Mouse (Mus musculus): ENCODE measurements at regions not wholly inside any gene's neighbourhood (a gene's known extent, or its start where the extent isn't known, plus 50 kb on each side); places are given as distances from the start of the nearest gene placed in this dataset.
A peak's percentile ranks its signal among the peaks of the same experiment; 100 is the strongest.
"Not testable (repeated sequence)": the region's sequence is repeated elsewhere in the genome, so short reads cannot be mapped to it uniquely, and the experiment has no call there.

DNA sequence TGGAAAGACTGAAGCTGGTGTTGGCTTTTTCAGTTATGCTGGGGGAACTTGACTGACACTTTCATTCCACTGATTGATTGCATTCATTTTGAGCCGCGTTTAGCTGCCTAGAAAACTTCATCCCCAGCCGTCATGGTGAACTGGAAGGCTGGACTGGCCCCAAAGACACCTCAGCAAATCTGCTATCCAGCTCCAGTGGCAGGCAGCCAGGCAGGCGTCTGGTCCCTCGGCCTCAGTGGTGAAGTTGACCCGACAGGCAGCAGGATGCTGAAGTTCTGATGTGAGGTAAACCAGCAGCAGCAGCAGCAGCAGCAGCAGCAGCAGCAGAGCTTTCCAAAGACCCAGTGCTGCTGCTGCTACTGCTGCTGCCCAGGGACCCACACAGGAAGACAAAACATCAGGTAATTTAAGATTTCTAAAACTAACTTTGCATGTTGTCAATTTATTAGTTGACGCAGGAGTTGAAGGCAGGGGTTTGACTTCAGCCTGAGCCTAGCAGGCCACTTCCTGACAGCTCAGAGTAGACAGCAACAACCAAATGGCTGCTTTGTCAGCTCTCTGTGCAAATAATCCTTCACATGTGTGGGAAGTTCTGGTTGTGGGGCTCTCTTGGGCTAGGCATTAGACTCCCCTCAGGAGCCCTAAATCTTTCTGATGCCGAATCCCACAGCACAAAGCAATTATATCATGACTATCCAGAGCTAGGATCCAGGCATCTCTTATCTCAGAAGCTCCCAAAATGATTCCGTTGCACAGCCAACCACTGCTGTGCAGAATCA lies 200.4 kb upstream of the Nhs start:
- DNase-seq (ENCODE audit: low spot score), result no peak

DNA sequence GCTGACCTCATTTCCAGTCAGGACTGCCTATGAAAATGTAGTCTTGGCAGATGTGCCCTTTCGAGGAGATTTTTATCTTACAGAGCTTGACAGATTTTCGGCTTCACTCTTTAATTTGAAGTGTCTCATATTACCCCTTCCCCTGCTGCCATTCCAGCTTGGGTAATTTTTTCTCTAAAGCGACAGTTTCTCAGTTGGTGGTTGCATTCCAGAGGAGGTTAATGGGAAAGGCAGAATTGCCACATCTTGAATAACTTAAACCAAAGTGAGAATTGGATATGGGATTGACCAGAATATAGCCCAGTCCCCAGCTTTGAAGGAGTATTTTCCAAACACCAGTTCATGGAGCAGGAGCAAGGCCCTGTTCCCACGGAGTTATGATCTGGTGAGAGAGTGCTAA lies 188.8 kb upstream of the Nhs start:
- DNase-seq (ENCODE audit: low spot score), result no peak

GRCm38 (mm10) chrX:162347886-162348285 lies 188.4 kb upstream of the Nhs start:
- no peak for DNase-seq (ENCODE audit: low spot score)

DNA sequence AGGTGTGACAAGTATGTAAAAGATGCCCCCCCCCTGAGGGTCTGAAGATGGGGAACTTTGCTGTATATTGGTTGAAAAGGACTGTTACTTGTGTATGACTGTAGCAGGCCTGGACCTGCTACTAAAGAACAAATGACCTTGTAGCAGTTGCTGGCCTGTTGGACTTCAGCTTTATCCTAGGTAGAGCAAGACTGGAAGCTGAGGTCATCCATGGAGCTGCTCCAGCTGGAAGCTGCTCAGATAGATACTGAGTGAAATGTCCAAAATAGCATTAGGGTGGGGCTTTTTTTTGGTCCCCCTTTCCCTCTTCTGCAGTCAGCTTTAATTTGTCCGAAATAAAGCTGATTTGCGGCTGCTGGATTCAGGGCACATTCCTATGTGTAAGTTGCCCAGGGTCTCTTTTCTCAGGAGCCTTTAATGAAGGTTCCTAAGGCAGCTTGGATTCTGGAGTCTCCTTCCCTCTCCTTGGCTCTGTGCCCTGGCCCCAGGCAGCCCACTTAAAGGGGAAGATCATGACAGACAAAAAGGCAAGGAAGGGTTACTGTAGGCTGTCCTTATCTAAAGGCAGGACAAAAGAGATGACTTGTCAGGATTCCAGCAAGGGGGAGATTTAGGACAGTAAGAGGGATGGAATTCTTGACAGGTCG lies 186.1 kb upstream of the Nhs start:
- DNase-seq (ENCODE audit: low spot score), result no peak

GRCm38 (mm10) chrX:162332121-162332520 lies 172.6 kb upstream of the Nhs start:
- no peak for DNase-seq (ENCODE audit: low spot score)

DNA sequence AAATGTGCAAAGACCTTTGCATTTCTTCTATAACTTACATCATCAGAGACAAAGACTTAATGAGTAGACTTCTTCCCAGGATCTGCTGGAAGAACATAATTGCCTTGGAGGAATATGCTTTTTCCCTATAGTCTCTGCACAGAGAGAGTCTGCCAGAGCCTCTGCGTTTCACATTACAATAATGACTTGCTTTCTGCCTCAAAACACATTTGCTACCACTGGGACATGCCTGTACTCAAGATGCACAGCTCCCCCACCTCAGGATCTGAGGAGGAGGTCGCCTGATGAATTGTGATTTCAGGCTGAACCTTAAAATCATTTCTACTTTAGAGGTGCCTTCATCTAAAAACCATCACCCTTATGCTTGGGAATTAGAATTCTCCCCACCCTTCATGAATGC lies 148.1 kb upstream of the Nhs start:
- no peak for DNase-seq (ENCODE audit: low spot score)

- DNase-seq (ENCODE audit: low spot score), result no peak
Measured at GRCm38 (mm10) chrX:162304145-162304544, 144.6 kb upstream of the Nhs start.

- DNase-seq (ENCODE audit: low spot score), result no peak
Measured at GRCm38 (mm10) chrX:162302788-162303187, 143.3 kb upstream of the Nhs start.

DNA sequence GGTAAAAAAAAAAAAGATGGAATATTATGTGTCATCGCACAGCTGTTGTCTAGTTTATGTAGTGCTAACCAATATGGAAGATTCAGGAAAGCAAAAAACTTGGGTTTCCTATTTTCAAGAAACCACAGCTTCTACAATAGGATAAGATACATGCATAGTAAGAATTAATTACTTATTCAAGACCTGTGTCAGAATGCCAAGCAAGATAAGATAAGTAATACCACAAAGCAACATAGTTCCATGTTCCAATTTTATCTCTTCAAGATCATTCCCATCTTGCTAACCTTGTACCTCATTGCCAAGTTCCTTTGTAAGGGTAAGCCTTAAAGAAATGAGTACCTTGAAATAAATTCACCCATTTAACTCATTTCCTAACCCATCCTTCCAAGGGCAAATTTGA lies 131.7 kb upstream of the Nhs start:
- DNase-seq (ENCODE audit: low spot score), result no peak

DNA sequence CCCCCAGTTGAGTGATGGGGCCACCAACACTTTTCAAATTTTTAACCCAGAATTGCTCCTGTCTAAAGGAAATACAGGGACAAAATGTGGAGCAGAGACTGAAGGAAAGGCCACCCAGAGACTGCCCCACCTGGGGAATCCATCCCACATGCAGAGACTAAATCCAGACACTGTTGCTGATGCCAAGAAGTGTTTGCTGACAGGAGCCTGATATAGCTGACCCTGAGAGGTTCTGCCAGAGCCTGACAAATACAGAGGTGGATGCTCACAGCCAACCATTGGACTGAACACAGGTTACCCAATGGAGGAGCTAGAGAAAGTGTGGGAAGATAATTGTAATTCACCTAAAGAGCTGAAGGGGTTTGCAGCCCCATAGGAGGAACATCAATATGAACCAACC lies 126.6 kb upstream of the Nhs start:
- DNase-seq (ENCODE audit: low spot score), result not testable (repeated sequence)

GRCm38 (mm10) chrX:162284252-162284651 lies 124.7 kb upstream of the Nhs start:
- DNase-seq (ENCODE audit: low spot score), result peak; percentile 72

DNA sequence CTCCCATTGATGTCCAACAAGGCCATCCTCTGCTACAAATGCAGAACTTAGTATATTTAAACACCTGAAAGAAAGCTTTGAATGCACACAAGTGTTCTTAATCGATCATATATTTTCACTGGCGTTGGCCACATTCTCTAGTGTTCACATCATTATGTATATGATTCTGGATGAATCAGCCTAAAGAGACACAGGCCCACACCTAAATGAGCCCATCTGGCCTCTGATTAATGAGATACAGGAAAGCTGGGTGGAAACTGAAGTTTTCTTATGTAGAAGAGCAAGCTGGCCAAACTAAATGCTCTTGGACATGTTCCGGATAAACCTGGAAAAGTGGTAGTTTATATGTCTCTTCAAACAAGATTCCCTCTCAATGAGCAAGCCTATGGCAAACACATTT lies 123.2 kb upstream of the Nhs start:
- DNase-seq (ENCODE audit: low spot score), result peak; percentile 30

DNA sequence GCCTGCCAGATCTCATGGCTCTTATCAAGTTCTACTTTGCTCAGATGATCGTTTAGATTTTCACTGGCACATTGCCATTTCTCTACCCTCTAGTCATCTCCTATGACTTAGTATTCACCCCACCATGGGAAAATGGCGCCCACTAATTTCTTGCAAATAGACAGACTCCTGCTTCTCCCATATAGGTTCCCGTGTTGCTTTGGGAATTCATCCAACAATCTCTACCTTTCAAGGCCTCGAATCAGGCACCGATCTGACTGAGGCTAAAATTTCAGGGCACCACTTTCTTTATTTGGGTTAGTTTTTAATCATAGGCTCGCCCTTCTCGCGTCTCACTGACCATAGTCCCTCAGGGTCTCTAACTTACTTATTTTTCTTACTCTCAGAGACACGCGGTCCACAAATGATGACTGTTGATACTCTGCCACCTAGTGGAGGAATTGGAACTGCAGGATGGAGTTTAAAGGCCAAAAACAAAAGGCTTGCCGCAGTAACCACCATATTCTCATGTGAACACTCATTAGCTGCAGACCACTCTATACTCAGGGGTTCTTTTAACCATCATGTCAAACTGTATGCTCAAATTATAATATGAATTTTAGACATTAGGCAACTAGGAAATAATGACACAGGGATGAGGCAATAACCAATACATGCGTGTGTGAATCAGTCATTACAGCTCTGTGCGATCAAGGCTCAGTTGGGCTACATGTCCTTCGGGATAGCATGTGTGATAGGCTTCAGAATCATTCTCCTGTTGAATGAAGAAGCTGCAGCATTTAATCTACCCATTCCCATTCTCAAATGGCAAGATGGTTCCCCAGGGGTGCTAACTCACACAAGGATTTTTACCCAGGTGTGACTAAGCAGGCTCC lies 119.5 kb upstream of the Nhs start:
- DNase-seq (ENCODE audit: low spot score), result peak; percentile 61

- no peak for DNase-seq (ENCODE audit: low spot score)
Measured at GRCm38 (mm10) chrX:162274581-162274980, 115.1 kb upstream of the Nhs start.

- no peak for DNase-seq (ENCODE audit: low spot score)
Measured at GRCm38 (mm10) chrX:162271189-162271588, 111.7 kb upstream of the Nhs start.

DNA sequence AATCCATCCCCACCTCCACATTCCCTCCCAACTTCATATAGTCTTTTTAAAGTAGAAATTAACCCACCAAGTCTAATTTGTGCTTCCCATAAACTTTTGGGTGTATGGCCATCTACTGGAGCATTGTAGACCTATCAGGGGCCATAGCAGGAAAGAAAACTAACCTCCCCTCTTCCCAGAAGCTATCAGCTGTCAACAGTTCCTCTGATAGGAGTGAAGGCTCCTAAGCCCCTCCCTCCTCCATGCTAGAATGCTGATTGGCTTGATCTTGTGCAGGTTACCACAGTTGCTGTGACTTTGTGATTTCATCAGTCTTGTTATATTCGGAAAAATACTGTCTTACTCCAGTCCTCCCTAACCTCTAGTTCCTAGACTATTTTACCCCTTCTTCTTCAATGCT lies 109.4 kb upstream of the Nhs start:
- peak; percentile 32 for DNase-seq (ENCODE audit: low spot score)

GRCm38 (mm10) chrX:162268112-162268511 lies 108.6 kb upstream of the Nhs start:
- DNase-seq (ENCODE audit: low spot score), result no peak

GRCm38 (mm10) chrX:162267679-162268078 lies 108.1 kb upstream of the Nhs start:
- no peak for DNase-seq (ENCODE audit: low spot score)

- no peak for DNase-seq (ENCODE audit: low spot score)
Measured at GRCm38 (mm10) chrX:162266769-162267168, 107.2 kb upstream of the Nhs start.

DNA sequence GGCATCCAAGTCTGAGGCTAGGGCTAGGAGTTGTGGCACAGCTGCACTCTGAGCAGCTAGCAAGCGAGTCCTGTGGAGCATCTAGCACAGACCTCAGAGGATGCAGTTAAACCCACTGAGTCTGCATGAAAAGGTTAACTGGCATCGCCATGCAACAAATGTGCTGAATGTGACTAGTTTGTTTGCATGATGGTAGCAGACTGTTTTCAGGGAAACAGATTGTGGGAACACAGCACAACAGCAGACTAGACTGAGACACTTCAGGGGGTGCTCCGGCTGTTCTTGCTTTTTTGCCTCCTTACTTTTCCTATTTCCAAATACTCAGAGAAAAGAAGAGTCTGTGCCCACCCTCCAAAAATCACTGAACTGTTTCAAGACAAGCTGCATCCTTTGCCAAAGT lies 97.9 kb upstream of the Nhs start:
- no peak for DNase-seq (ENCODE audit: low spot score)

GRCm38 (mm10) chrX:162255873-162256272 lies 96.3 kb upstream of the Nhs start:
- DNase-seq (ENCODE audit: low spot score), result no peak

DNA sequence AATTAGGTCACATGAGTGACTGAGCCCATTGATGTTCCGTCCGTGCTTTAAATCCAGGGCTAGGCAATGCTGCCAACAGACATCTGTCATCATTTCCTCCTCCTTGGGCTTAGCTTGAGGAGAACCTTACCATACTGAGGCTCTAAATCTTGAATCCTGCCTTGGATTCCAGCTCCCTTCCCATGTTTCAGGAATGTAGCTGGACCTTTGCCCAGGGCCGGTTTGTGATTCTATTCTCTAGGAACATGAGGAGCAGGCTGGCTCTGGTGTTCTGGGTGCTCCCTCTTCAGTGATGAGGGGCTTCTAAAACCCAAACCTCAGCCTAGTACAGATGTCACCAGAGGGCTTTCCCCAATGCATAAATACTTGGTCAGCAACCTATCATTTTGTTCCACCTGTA lies 81.8 kb upstream of the Nhs start:
- no peak for DNase-seq (ENCODE audit: low spot score)

DNA sequence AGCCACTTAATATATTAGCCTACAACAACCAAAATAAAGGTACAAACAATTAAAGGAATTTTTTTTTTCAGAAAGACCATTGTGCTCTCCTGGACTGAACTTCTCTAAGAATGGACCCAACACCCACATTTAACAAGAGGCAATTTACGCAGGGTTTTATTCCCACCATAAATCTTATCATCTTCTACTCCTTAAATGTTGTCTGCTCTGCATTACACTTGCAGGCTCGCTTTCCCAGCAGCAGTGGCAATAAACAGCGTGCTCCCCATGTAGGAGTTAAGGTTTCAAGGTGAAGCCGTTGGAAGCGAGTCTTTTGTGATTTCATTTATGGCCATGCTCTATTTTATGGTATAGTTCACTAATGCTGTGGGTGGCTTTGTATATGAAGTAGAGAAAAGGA lies 76.0 kb upstream of the Nhs start:
- no peak for DNase-seq (ENCODE audit: low spot score)

Data from c-Kit-positive CD71-positive TER-119-positive erythroid progenitor cells, embryonic 14.5 days (primary cell).